Mouse (Mus musculus) cerebellum, adult 2 months (tissue): ENCODE data around the gene Peli1.

ENCODE experiments used
- CTCF ChIP-seq: fragments of 200-500 bp; IDR thresholded peaks from 2 replicates; pipeline ENCODE4 v1.5.1; 2011; ENCODE audit warnings: low read depth, mild to moderate bottlenecking, control low read depth, low read length, moderate library complexity, borderline replicate concordance; ENCODE audit not compliant: insufficient read depth
- POLR2A ChIP-seq: fragments of 200-500 bp; IDR thresholded peaks from 2 replicates; pipeline ENCODE4 v1.6.1; 2011; ENCODE audit warnings: low read length, control low read depth, borderline replicate concordance; ENCODE audit not compliant: insufficient read depth

DNA sequence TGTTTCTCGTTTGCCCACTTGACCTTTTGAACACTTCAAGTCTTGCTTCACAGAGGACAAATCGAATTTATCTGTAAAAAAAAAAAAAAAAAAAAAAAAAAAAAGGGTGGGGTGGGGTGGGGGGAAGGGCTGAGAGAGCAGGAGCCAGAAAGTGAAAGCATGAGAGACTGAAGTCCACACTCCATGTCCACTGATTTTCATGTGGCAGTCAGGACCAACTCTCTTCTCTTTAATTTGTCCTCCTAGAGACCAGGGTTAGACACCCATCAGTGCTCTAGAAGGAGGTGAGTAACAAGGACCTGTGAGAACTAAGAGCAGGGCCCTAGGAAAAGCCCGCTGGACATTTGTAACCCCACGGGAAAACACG, 32.7 kb upstream of the Peli1 start:
- TF ChIP-seq CTCF (no peak), POLR2A (no peak)
